Mouse (Mus musculus): ENCODE results near the gene Gramd4. TPM values are rescaled to one million over a fixed set of nuclear protein-coding genes. Genes with fewer than 3 reads are reported as not detected.

Gramd4 gene
- total and polyA plus RNA-seq, 3 experiments = 23.2 to 56.8 (median 33.4) TPM

DNA sequence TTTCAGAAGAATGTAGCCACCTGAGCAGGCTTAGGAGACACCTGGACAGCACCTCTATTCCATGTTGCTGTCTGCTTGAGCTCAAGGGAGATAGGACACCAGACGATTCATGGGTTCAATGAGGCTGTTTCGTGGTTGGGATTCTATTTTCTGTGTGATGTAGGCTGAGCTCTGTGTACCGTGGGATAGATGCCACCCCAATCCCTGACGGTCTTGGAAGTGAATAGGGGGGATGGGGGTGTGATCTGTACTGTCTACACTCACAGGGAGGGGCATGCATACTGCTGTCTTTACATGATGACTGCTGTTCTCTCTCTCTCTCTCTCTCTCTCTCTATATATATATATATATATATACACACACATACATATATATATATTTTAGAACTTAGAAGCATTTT is 7.9 kb downstream of the Gramd4 start:
- H3K27me3 ChIP-seq (ENCODE audit: insufficient read depth, low read length) = no peaks in the 10 kb centered on the region
- DNase-seq (ENCODE audit: low spot score) (no peak), ATAC-seq (ENCODE audit: extremely low read depth, insufficient number of reproducible peaks, low FRiP score, poor library complexity, severe bottlenecking) (no peak)
- H3K4me3 ChIP-seq (ENCODE audit: low read depth, low read length) = peak overlapping the region; percentile 60; the same call in 1 of the 2 replicates
- TF ChIP-seq TAL1 (conservative IDR thresholded peaks at IDR 0.05; ENCODE audit: low read depth, low read length) (no peak), POLR2AphosphoS5 (IDR thresholded peaks at IDR 0.05; ENCODE audit: insufficient replicate concordance, low read depth, low read length) (no peak), GATA1 (IDR thresholded peaks at IDR 0.05; ENCODE audit: borderline replicate concordance, low read length) (no peak), CTCF (IDR thresholded peaks at IDR 0.05; ENCODE audit: low read depth, low read length) (no peak), GATA2 (IDR thresholded peaks at IDR 0.05; ENCODE audit: borderline replicate concordance, low read depth, low read length) (no peak)
- H3K36me3 ChIP-seq (replicated peaks) = peaks cover 93% of the 10 kb centered on the region
- H3K4me1 ChIP-seq (ENCODE audit: insufficient read depth, low read depth, low read length) = peaks cover 98% of the 10 kb centered on the region
- H3K9me3 ChIP-seq (replicated peaks) = no peaks in the 10 kb centered on the region

DNA sequence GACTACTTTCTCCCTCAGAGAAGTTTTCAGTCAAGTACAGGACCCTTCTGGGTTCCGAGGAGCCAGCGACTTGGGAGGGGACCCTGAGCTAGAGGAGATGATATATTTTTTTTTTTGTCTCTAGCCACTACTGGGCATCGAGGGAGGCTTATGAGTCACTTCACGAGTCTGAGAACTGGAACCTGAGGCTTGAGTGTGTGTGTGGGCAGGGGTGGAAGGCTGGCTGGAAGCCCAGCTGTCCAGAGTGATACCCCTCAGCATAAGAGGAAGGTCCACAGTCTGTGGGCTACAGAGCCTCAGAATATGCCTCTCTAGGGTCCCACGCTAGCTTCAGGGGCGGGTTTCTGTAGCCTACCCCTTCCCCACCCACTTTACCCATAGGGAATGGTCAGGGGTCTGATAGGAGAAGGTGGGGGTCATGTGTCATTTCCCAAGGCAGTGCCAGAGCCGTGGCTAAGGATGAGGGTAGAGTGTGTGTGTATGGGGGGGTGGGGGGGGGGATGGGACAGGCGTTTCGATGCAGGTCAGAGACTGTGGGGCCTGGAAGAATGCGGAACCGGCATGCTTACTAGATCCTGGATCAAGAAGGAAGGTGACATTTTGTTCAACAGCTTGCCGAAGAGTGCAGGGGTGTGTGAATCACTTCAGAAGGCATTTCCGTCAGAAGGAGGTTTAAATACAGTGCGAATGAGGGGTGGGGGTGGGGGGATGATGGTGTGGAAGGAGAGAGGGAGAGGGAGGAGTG is 9.5 kb downstream of the Gramd4 start:
- Histone ChIP-seq H3K9me3 (replicated peaks) (no peaks in the 10 kb centered on the region), H3K4me3 (ENCODE audit: low read depth, low read length) (peak overlapping the region; percentile 64; the same call in 1 of the 2 replicates), H3K4me1 (ENCODE audit: insufficient read depth, low read depth, low read length) (peaks cover 98% of the 10 kb centered on the region), H3K36me3 (replicated peaks) (peaks cover 87% of the 10 kb centered on the region), H3K27me3 (ENCODE audit: insufficient read depth, low read length) (no peaks in the 10 kb centered on the region)
- DNase-seq (ENCODE audit: low spot score) = no peak
- no peak for ATAC-seq (ENCODE audit: extremely low read depth, insufficient number of reproducible peaks, low FRiP score, poor library complexity, severe bottlenecking)
- TF ChIP-seq GATA2 (IDR thresholded peaks at IDR 0.05; ENCODE audit: borderline replicate concordance, low read depth, low read length) (no peak), CTCF (IDR thresholded peaks at IDR 0.05; ENCODE audit: low read depth, low read length) (no peak), GATA1 (IDR thresholded peaks at IDR 0.05; ENCODE audit: borderline replicate concordance, low read length) (no peak), POLR2AphosphoS5 (IDR thresholded peaks at IDR 0.05; ENCODE audit: insufficient replicate concordance, low read depth, low read length) (no peak), TAL1 (conservative IDR thresholded peaks at IDR 0.05; ENCODE audit: low read depth, low read length) (no peak)

- DNase-seq (ENCODE audit: low spot score) (peak; percentile 82), ATAC-seq (ENCODE audit: extremely low read depth, insufficient number of reproducible peaks, low FRiP score, poor library complexity, severe bottlenecking) (peak; percentile 75)
- no peak for TF ChIP-seq GATA1 (IDR thresholded peaks at IDR 0.05; ENCODE audit: borderline replicate concordance, low read length)
- no peak for TF ChIP-seq GATA2 (IDR thresholded peaks at IDR 0.05; ENCODE audit: borderline replicate concordance, low read depth, low read length)
- TF ChIP-seq CTCF (IDR thresholded peaks at IDR 0.05; ENCODE audit: low read depth, low read length) = no peak
- no peak for TF ChIP-seq TAL1 (conservative IDR thresholded peaks at IDR 0.05; ENCODE audit: low read depth, low read length)
- TF ChIP-seq POLR2AphosphoS5 (IDR thresholded peaks at IDR 0.05; ENCODE audit: insufficient replicate concordance, low read depth, low read length) = no peak
- Histone ChIP-seq H3K4me1 (ENCODE audit: insufficient read depth, low read depth, low read length) (peaks cover 98% of the 10 kb centered on the region), H3K36me3 (replicated peaks) (peaks cover 88% of the 10 kb centered on the region), H3K9me3 (replicated peaks) (no peaks in the 10 kb centered on the region), H3K27me3 (ENCODE audit: insufficient read depth, low read length) (no peaks in the 10 kb centered on the region), H3K4me3 (ENCODE audit: low read depth, low read length) (peak overlapping the region; percentile 64)
Observed at GRCm38 (mm10) chr15:86067581-86067910, 10.1 kb downstream of the Gramd4 start.

DNA sequence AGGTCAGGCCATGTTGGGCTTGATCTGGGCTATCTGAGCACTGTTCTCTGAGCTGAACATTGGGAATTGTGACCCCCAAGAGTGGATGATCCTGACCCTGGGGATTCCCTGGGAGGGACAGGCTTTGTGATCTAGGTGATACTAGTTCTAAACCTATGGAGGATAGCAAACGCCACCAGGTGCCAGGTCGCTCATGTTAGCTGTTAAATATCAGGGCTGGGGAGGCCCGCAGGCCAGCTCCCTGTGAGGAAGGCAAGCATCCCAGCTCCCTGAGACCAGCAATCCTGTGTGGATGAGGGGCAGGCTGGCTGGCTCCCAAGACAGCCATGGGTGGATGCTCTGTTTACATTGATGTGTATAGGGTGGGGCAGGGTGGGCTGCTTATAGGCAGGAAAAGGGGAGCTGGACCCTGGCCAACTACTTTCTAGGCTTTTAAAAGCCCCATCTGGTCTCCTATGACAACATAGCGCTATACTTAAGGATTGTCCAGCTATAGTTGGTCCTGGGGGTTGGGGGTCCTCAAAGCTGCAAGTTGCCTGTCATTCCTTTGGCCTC is 10.5 kb downstream of the Gramd4 start:
- Histone ChIP-seq H3K4me1 (ENCODE audit: insufficient read depth, low read depth, low read length) (peaks cover 98% of the 10 kb centered on the region), H3K27me3 (ENCODE audit: insufficient read depth, low read length) (no peaks in the 10 kb centered on the region), H3K4me3 (ENCODE audit: low read depth, low read length) (peak overlapping the region; percentile 64), H3K36me3 (replicated peaks) (peaks cover 88% of the 10 kb centered on the region), H3K9me3 (replicated peaks) (no peaks in the 10 kb centered on the region)
- TF ChIP-seq GATA2 (IDR thresholded peaks at IDR 0.05; ENCODE audit: borderline replicate concordance, low read depth, low read length) (no peak), POLR2AphosphoS5 (IDR thresholded peaks at IDR 0.05; ENCODE audit: insufficient replicate concordance, low read depth, low read length) (no peak), CTCF (IDR thresholded peaks at IDR 0.05; ENCODE audit: low read depth, low read length) (no peak), GATA1 (IDR thresholded peaks at IDR 0.05; ENCODE audit: borderline replicate concordance, low read length) (no peak), TAL1 (conservative IDR thresholded peaks at IDR 0.05; ENCODE audit: low read depth, low read length) (no peak)
- DNase-seq (ENCODE audit: low spot score) (no peak), ATAC-seq (ENCODE audit: extremely low read depth, insufficient number of reproducible peaks, low FRiP score, poor library complexity, severe bottlenecking) (no peak)

DNA sequence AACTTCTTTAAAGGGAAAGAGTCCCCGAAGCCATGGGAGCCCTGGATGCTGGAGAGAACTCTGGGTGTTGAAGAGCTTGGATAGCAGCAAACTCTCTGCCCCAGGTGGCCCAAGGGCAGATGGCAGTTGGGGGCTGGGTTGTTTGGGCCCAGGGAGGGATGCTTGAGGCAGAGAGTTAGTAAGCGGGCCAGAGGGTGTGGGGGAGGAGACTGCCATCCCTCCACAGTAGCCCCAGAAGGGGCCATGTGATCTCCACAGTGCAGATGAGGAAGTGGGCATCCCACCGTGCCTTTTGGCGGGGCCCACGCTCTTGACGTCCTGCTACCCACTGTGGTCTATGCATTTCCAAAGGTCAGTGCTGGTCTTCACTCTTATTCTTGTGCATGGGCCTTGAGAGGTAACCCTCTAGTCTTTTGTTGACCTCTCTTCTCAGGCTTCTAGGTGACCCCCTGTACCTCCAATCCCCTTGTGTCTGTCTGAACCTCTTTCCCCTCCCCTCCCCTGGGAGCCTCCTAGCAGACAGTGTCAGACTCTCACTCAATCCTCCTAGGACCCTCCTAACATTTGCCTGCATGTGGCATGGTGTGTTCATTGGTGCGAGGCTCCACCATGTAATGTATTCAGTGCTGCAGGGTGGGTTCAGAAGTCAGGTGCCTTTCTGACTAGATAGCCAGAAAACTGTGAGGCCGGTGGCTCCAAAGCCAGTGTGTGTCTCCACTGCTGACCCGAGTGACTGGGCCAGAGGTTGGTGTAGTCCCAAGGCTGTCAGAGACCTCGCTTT is 11.7 kb downstream of the Gramd4 start:
- Histone ChIP-seq H3K4me3 (ENCODE audit: low read depth, low read length) (peak overlapping the region; percentile 64; the same call in 1 of the 2 replicates), H3K27me3 (ENCODE audit: insufficient read depth, low read length) (no peaks in the 10 kb centered on the region), H3K9me3 (replicated peaks) (no peaks in the 10 kb centered on the region), H3K4me1 (ENCODE audit: insufficient read depth, low read depth, low read length) (peaks cover 98% of the 10 kb centered on the region), H3K36me3 (replicated peaks) (peaks cover 88% of the 10 kb centered on the region)
- ATAC-seq (ENCODE audit: extremely low read depth, insufficient number of reproducible peaks, low FRiP score, poor library complexity, severe bottlenecking) (no peak), DNase-seq (ENCODE audit: low spot score) (no peak)
- TF ChIP-seq GATA1 (IDR thresholded peaks at IDR 0.05; ENCODE audit: borderline replicate concordance, low read length) (no peak), CTCF (IDR thresholded peaks at IDR 0.05; ENCODE audit: low read depth, low read length) (no peak), TAL1 (conservative IDR thresholded peaks at IDR 0.05; ENCODE audit: low read depth, low read length) (no peak), POLR2AphosphoS5 (IDR thresholded peaks at IDR 0.05; ENCODE audit: insufficient replicate concordance, low read depth, low read length) (no peak), GATA2 (IDR thresholded peaks at IDR 0.05; ENCODE audit: borderline replicate concordance, low read depth, low read length) (no peak)

DNA sequence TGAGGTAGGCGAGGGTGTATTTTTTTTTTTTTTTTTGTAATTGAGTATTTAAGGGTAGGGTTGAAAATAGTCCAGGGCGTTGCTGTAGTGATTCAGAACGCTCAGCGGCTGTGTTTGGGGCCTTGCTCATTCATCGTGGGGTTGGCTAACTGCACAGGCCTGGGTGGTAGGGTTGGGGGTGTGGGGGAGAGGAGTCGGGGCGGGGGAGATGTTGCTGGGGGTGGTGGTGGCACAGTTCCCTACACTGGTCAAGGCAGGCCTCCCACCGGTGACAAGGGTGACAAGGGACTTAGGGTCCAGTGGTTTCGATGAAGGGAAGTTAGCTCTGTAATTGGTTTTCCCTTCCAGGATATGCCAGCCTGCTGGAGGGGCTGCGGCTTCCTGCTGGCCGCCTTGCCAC is 12.9 kb downstream of the Gramd4 start:
- Histone ChIP-seq H3K9me3 (replicated peaks) (no peaks in the 10 kb centered on the region), H3K4me1 (ENCODE audit: insufficient read depth, low read depth, low read length) (peaks cover 95% of the 10 kb centered on the region), H3K27me3 (ENCODE audit: insufficient read depth, low read length) (no peaks in the 10 kb centered on the region), H3K4me3 (ENCODE audit: low read depth, low read length) (peak overlapping the region; percentile 63; the same call in 1 of the 2 replicates), H3K36me3 (replicated peaks) (peaks cover 85% of the 10 kb centered on the region)
- TF ChIP-seq TAL1 (conservative IDR thresholded peaks at IDR 0.05; ENCODE audit: low read depth, low read length) (no peak), CTCF (IDR thresholded peaks at IDR 0.05; ENCODE audit: low read depth, low read length) (no peak), GATA2 (IDR thresholded peaks at IDR 0.05; ENCODE audit: borderline replicate concordance, low read depth, low read length) (no peak), GATA1 (IDR thresholded peaks at IDR 0.05; ENCODE audit: borderline replicate concordance, low read length) (no peak), POLR2AphosphoS5 (IDR thresholded peaks at IDR 0.05; ENCODE audit: insufficient replicate concordance, low read depth, low read length) (no peak)
- DNase-seq (ENCODE audit: low spot score) (no peak), ATAC-seq (ENCODE audit: extremely low read depth, insufficient number of reproducible peaks, low FRiP score, poor library complexity, severe bottlenecking) (no peak)

All from G1E (cell line).